ENCODE assay signal across 29 mouse cellular contexts in genomic region chr17:64618996-64619395, GRCm38 (mm10). TPM values are rescaled to one million over a fixed set of nuclear protein-coding genes. Genes with fewer than 3 reads are reported as not detected.
DNase-seq lines count a peak whose midpoint lies in the region; ATAC-seq and TF ChIP-seq lines count a peak whose summit lies in the region.
"Had no signal": no experiment of that assay in that cellular context is flagged by ENCODE, and none has a peak within 500 bp of the region (broad histone marks: within the 10 kb centered on the region; RNA-seq: fewer than 3 reads in every experiment).

No protein-coding gene starts in this region.

- H3K27ac ChIP-seq in heart, embryonic 11.5 days (ENCODE audit: low read depth, low read length): no peak overlapping the region
- no peak overlapping the region for H3K27ac ChIP-seq in stomach, postnatal 0 days (replicated peaks)
- H3K27ac ChIP-seq: embryonic facial prominence, embryonic 13.5 days; forebrain, embryonic 10.5 days; heart, embryonic 15.5 days; kidney, embryonic 15.5 days; layer of hippocampus, adult 2 months; limb, embryonic 10.5 days; limb, embryonic 15.5 days; neural tube, embryonic 12.5 days had no signal

- TF ChIP-seq EP300 in stomach, postnatal 0 days (optimal IDR thresholded peaks at IDR 0.05): no peak

- no peak for TF ChIP-seq CTCF in stomach, postnatal 0 days (IDR thresholded peaks at IDR 0.05; ENCODE audit: low read depth)

- ATAC-seq in heart, embryonic 11.5 days (replicated peaks; ENCODE audit: insufficient number of reproducible peaks, low FRiP score, low TSS enrichment): no peak
- no peak for ATAC-seq in stomach, postnatal 0 days (ENCODE audit: low FRiP score, low TSS enrichment)
- ATAC-seq: activated CD4-positive, CD25-positive, alpha-beta regulatory T cell, adult 4 months; CD4-positive, CD25-positive, alpha-beta regulatory T cell, adult 4 months; forebrain, embryonic 16.5 days; hindbrain, embryonic 16.5 days; midbrain, embryonic 16.5 days had no signal

- peaks cover 14% of the 10 kb centered on the region for H3K4me1 ChIP-seq in heart, embryonic 11.5 days (ENCODE audit: control insufficient read depth, insufficient read depth, low read length)
- no peaks in the 10 kb centered on the region; the same call in 1 of the 2 replicates for H3K4me1 ChIP-seq in stomach, postnatal 0 days (replicated peaks; ENCODE audit: control insufficient read depth, insufficient read depth)
- H3K4me1 ChIP-seq: embryonic facial prominence, embryonic 13.5 days had no signal

- no peak overlapping the region for H3K9ac ChIP-seq in heart, embryonic 11.5 days (ENCODE audit: low read depth, low read length)
- no peak overlapping the region for H3K9ac ChIP-seq in stomach, postnatal 0 days (ENCODE audit: low read length)
- H3K9ac ChIP-seq: embryonic facial prominence, embryonic 13.5 days; heart, embryonic 15.5 days; kidney, embryonic 15.5 days; limb, embryonic 15.5 days; neural tube, embryonic 12.5 days had no signal

- H3K4me2 ChIP-seq in heart, embryonic 11.5 days: no peak overlapping the region
- no peak overlapping the region for H3K4me2 ChIP-seq in stomach, postnatal 0 days (replicated peaks; ENCODE audit: low read depth)
- H3K4me2 ChIP-seq: embryonic facial prominence, embryonic 13.5 days; heart, embryonic 15.5 days; kidney, embryonic 15.5 days; limb, embryonic 15.5 days; midbrain, embryonic 11.5 days; neural tube, embryonic 12.5 days had no signal

- DNase-seq in adrenal gland, adult 2 months: peak; percentile 57
- DNase-seq in adrenal gland, postnatal 4 days (ENCODE audit: low spot score in 2 of 2): no peak
- peak; percentile 83 for DNase-seq in heart, adult 11 months
- DNase-seq in right cerebral cortex, adult 2 months (ENCODE audit: low spot score in 2 of 2): peak; percentile 41 to 48
- DNase-seq in right cerebral cortex, postnatal 25 days: no peak
- peak; percentile 5 for DNase-seq in stomach, postnatal 0 days (ENCODE audit: low spot score)
- DNase-seq in embryo, embryonic 10.5 days (ENCODE audit: low spot score): no peak
- DNase-seq: cerebellum, adult 8-10 months; gastrocnemius, postnatal 10 days; kidney, adult 18-20 months; kidney, postnatal 25 days; lung, postnatal 36 days; right cerebral cortex, postnatal 14 days; spleen, adult 18-20 months had no signal

- 67% methylated on average over 4 of the region's 4 CpGs for WGBS in heart, embryonic 11.5 days (ENCODE audit: insufficient replicate concordance)
- WGBS in stomach, postnatal 0 days: 80% methylated on average over 4 of the region's 4 CpGs

- H3K36me3 ChIP-seq in heart, embryonic 11.5 days (ENCODE audit: control insufficient read depth, insufficient read depth, low read length): no peaks in the 10 kb centered on the region
- H3K36me3 ChIP-seq in stomach, postnatal 0 days (ENCODE audit: control insufficient read depth, insufficient read depth, low read length): no peaks in the 10 kb centered on the region
- H3K36me3 ChIP-seq: embryonic facial prominence, embryonic 13.5 days; forebrain, embryonic 10.5 days; heart, embryonic 15.5 days; neural tube, embryonic 12.5 days had no signal

- no peak overlapping the region for H3K4me3 ChIP-seq in heart, embryonic 11.5 days (ENCODE audit: low read depth, low read length)
- no peak overlapping the region for H3K4me3 ChIP-seq in stomach, postnatal 0 days (ENCODE audit: low read depth, low read length)
- H3K4me3 ChIP-seq: embryonic facial prominence, embryonic 13.5 days; forebrain, embryonic 10.5 days; heart, embryonic 15.5 days; kidney, embryonic 15.5 days; layer of hippocampus, adult 2 months; limb, embryonic 10.5 days; limb, embryonic 15.5 days; neural tube, embryonic 12.5 days had no signal

- no peaks in the 10 kb centered on the region for H3K27me3 ChIP-seq in heart, embryonic 11.5 days (ENCODE audit: control insufficient read depth, insufficient read depth, low read length)
- no peaks in the 10 kb centered on the region for H3K27me3 ChIP-seq in stomach, postnatal 0 days (ENCODE audit: control insufficient read depth, insufficient read depth, low read length)
- H3K27me3 ChIP-seq: embryonic facial prominence, embryonic 13.5 days; heart, embryonic 15.5 days; kidney, embryonic 15.5 days; limb, embryonic 15.5 days; neural tube, embryonic 12.5 days had no signal

- no peaks in the 10 kb centered on the region for H3K9me3 ChIP-seq in heart, embryonic 11.5 days (replicated peaks; ENCODE audit: control insufficient read depth, low read length)
- no peaks in the 10 kb centered on the region for H3K9me3 ChIP-seq in stomach, postnatal 0 days (ENCODE audit: control insufficient read depth, low read length)
- H3K9me3 ChIP-seq: embryonic facial prominence, embryonic 13.5 days; forebrain, embryonic 10.5 days; heart, embryonic 15.5 days; kidney, embryonic 15.5 days; limb, embryonic 10.5 days; limb, embryonic 15.5 days; neural tube, embryonic 12.5 days had no signal

RNA-seq across cellular contexts. Expression of gene Man2a1, which starts 18.5 kb away (rescaled TPM):
- total RNA-seq in adrenal gland, adult 2 months (2021): 100 to 1,000 TPM; 120 to 175 TPM
- 18.0 and 22.0 TPM in 2 replicates for polyA plus RNA-seq in adrenal gland, adult 2 months (2012; rRNA removed)
- 100 to 1,000 TPM; 118 to 124 TPM for total RNA-seq in adrenal gland, postnatal 4 days (2021)
- 4.1 and 4.9 TPM in 2 replicates for polyA plus RNA-seq in heart, embryonic 11.5 days (2014; fragmentation: Nextera tagmentation; extraction: Ambion mirVana)
- polyA plus RNA-seq in stomach, postnatal 0 days (2015; fragmentation: Nextera tagmentation; extraction: Ambion mirVana): 8.2 and 9.3 TPM in 2 replicates

Comparison
In these comparisons a context has a peak if more than half of its experiments do, and no peak if none do; other contexts are left out.
1. DNase-seq: peak in adrenal gland, adult 2 months (single experiment), heart, adult 11 months (single experiment), right cerebral cortex, adult 2 months (2 of 2) and stomach, postnatal 0 days (single experiment); none in adrenal gland, postnatal 4 days (0 of 2), right cerebral cortex, postnatal 25 days (single experiment) and embryo, embryonic 10.5 days (single experiment).